Mouse (Mus musculus): ENCODE measurements around the gene Lyzl4. TPM values are rescaled to one million over a fixed set of nuclear protein-coding genes. Genes with fewer than 3 reads are reported as not detected.

The Lyzl4 gene
- total and polyA plus RNA-seq, 2 experiments = not detected

GRCm38 (mm10) chr9:121647026-121647425, 5.1 kb upstream of the Lyzl4 start:
- Histone ChIP-seq H3K36me3 (ENCODE audit: control insufficient read depth, insufficient read depth, low read length) (no peaks in the 10 kb centered on the region), H3K4me3 (ENCODE audit: insufficient read depth, low read depth, low read length) (no peak overlapping the region), H3K27me3 (ENCODE audit: control insufficient read depth, insufficient read depth, low read length) (peaks cover 11% of the 10 kb centered on the region), H3K9ac (ENCODE audit: low read depth, low read length) (peak overlapping the region; percentile 51; the same call in 1 of the 2 replicates), H3K27ac (replicated peaks; ENCODE audit: insufficient read depth, low read depth, low read length) (peak overlapping the region; percentile 42), H3K79me2 (ENCODE audit: control insufficient read depth, insufficient read depth, low read length) (no peaks in the 10 kb centered on the region), H3K4me1 (ENCODE audit: control insufficient read depth, insufficient read depth, low read length) (no peaks in the 10 kb centered on the region)
- TF ChIP-seq CTCF (IDR thresholded peaks at IDR 0.05; ENCODE audit: low read depth, low read length) = no peak
- no peak for TF ChIP-seq POLR2A (IDR thresholded peaks at IDR 0.05; ENCODE audit: extremely low read depth, insufficient read depth, low read length)
- DNase-seq (ENCODE audit: extremely low read depth, low read depth, low spot score) = no peak
- whole genome bisulfite sequencing = 49% methylated on average over 7 of the region's 7 CpGs

- Histone ChIP-seq H3K79me2 (ENCODE audit: control insufficient read depth, insufficient read depth, low read length) (no peaks in the 10 kb centered on the region), H3K4me3 (ENCODE audit: insufficient read depth, low read depth, low read length) (peak overlapping the region; percentile 16; the same call in 1 of the 2 replicates), H3K27me3 (ENCODE audit: control insufficient read depth, insufficient read depth, low read length) (peaks cover 11% of the 10 kb centered on the region), H3K9ac (ENCODE audit: low read depth, low read length) (no peak overlapping the region), H3K36me3 (ENCODE audit: control insufficient read depth, insufficient read depth, low read length) (no peaks in the 10 kb centered on the region), H3K27ac (replicated peaks; ENCODE audit: insufficient read depth, low read depth, low read length) (no peak overlapping the region), H3K4me1 (ENCODE audit: control insufficient read depth, insufficient read depth, low read length) (no peaks in the 10 kb centered on the region)
- WGBS = 68% methylated on average over 3 of the region's 3 CpGs
- TF ChIP-seq CTCF (IDR thresholded peaks at IDR 0.05; ENCODE audit: low read depth, low read length) (no peak), POLR2A (IDR thresholded peaks at IDR 0.05; ENCODE audit: extremely low read depth, insufficient read depth, low read length) (no peak)
- no peak for DNase-seq (ENCODE audit: extremely low read depth, low read depth, low spot score)
Measured at GRCm38 (mm10) chr9:121644855-121645254, 3.0 kb upstream of the Lyzl4 start.

GRCm38 (mm10) chr9:121642401-121643181, 695 bp upstream of the Lyzl4 start, which contains the start of gene Vipr1:
Gene Vipr1, plus strand, starts transcription at chr9:121642716.
- no peak for DNase-seq (ENCODE audit: extremely low read depth, low read depth, low spot score)
- 2% methylated on average over 79 of the region's 79 CpGs for WGBS
- Histone ChIP-seq H3K9ac (ENCODE audit: low read depth, low read length) (peak within 1 kb of the TSS; percentile 69), H3K4me1 (ENCODE audit: control insufficient read depth, insufficient read depth, low read length) (no peaks in the 10 kb centered on the region), H3K4me3 (ENCODE audit: insufficient read depth, low read depth, low read length) (peak within 1 kb of the TSS; percentile 70), H3K79me2 (ENCODE audit: control insufficient read depth, insufficient read depth, low read length) (no peaks in the 10 kb centered on the region), H3K27me3 (ENCODE audit: control insufficient read depth, insufficient read depth, low read length) (peaks cover 11% of the 10 kb centered on the region), H3K27ac (replicated peaks; ENCODE audit: insufficient read depth, low read depth, low read length) (peak within 1 kb of the TSS; percentile 48; the same call in 1 of the 2 replicates), H3K36me3 (ENCODE audit: control insufficient read depth, insufficient read depth, low read length) (no peaks in the 10 kb centered on the region)
- TF ChIP-seq CTCF (IDR thresholded peaks at IDR 0.05; ENCODE audit: low read depth, low read length) = no peak
- TF ChIP-seq POLR2A (IDR thresholded peaks at IDR 0.05; ENCODE audit: extremely low read depth, insufficient read depth, low read length) = no peak

- no peaks in the 10 kb centered on the region for H3K36me3 ChIP-seq (ENCODE audit: control insufficient read depth, insufficient read depth, low read length)
- TF ChIP-seq POLR2A (IDR thresholded peaks at IDR 0.05; ENCODE audit: extremely low read depth, insufficient read depth, low read length) (no peak), CTCF (IDR thresholded peaks at IDR 0.05; ENCODE audit: low read depth, low read length) (no peak)
- WGBS = 16% methylated on average over 27 of the region's 27 CpGs
- peak overlapping the region; percentile 56 for H3K4me3 ChIP-seq (ENCODE audit: insufficient read depth, low read depth, low read length)
- H3K27ac ChIP-seq (replicated peaks; ENCODE audit: insufficient read depth, low read depth, low read length) = peak overlapping the region; percentile 8; the same call in 1 of the 2 replicates
- H3K9ac ChIP-seq (ENCODE audit: low read depth, low read length) = peak overlapping the region; percentile 61
- H3K79me2 ChIP-seq (ENCODE audit: control insufficient read depth, insufficient read depth, low read length) = no peaks in the 10 kb centered on the region
- DNase-seq (ENCODE audit: extremely low read depth, low read depth, low spot score) = peak; percentile 12
- H3K4me1 ChIP-seq (ENCODE audit: control insufficient read depth, insufficient read depth, low read length) = no peaks in the 10 kb centered on the region
- peaks cover 8% of the 10 kb centered on the region for H3K27me3 ChIP-seq (ENCODE audit: control insufficient read depth, insufficient read depth, low read length)
Measured at GRCm38 (mm10) chr9:121641235-121641915, 521 bp downstream of the Lyzl4 start.

GRCm38 (mm10) chr9:121639790-121640189, 2.1 kb downstream of the Lyzl4 start:
- peaks cover 8% of the 10 kb centered on the region for H3K27me3 ChIP-seq (ENCODE audit: control insufficient read depth, insufficient read depth, low read length)
- peak overlapping the region; percentile 34; the same call in 1 of the 2 replicates for H3K4me3 ChIP-seq (ENCODE audit: insufficient read depth, low read depth, low read length)
- no peak overlapping the region for H3K27ac ChIP-seq (replicated peaks; ENCODE audit: insufficient read depth, low read depth, low read length)
- H3K4me1 ChIP-seq (ENCODE audit: control insufficient read depth, insufficient read depth, low read length) = no peaks in the 10 kb centered on the region
- WGBS = 60% methylated on average over 16 of the region's 16 CpGs
- no peak for DNase-seq (ENCODE audit: extremely low read depth, low read depth, low spot score)
- TF ChIP-seq POLR2A (IDR thresholded peaks at IDR 0.05; ENCODE audit: extremely low read depth, insufficient read depth, low read length) (no peak), CTCF (IDR thresholded peaks at IDR 0.05; ENCODE audit: low read depth, low read length) (no peak)
- no peaks in the 10 kb centered on the region for H3K79me2 ChIP-seq (ENCODE audit: control insufficient read depth, insufficient read depth, low read length)
- H3K36me3 ChIP-seq (ENCODE audit: control insufficient read depth, insufficient read depth, low read length) = no peaks in the 10 kb centered on the region
- no peak overlapping the region for H3K9ac ChIP-seq (ENCODE audit: low read depth, low read length)
